Mouse (Mus musculus) heart, embryonic 14.5 days (tissue): ENCODE measurements around the gene Ezh2. TPM values are rescaled to one million over a fixed set of nuclear protein-coding genes. Genes with fewer than 3 reads are reported as not detected.
"Not testable (repeated sequence)": the region's sequence is repeated elsewhere in the genome, so short reads cannot be mapped to it uniquely, and the experiment has no call there.

Experiments
- ATAC-seq: fragments of 200-750 bp; cut with Nextera tagmentation; 2 replicates; pipeline ENCODE4 v1.8.0; 2017; ENCODE audit warnings: low read depth, moderate TSS enrichment; ENCODE audit not compliant: insufficient number of reproducible peaks, insufficient read depth, low FRiP score
- H3K27ac ChIP-seq, 2 experiments: fragments of 200-500 bp in 1 of 2; fragments of 300-500 bp in 1 of 2; sonication (generic) in 1 of 2; replicated peaks in 1 of 2; 2 replicates each; pipeline ENCODE4 v1.5.1; 2012 to 2014; ENCODE audit warnings: low read depth in 2 of 2, low read length in 2 of 2, control low read depth in 1 of 2, mild to moderate bottlenecking in 1 of 2, mixed read lengths in 1 of 2; ENCODE audit not compliant: control insufficient read depth in 1 of 2, insufficient read depth in 1 of 2
- H3K27me3 ChIP-seq: fragments of 300-500 bp; sonication (generic); 2 replicates; pipeline ENCODE4 v1.6.1; 2014; ENCODE audit warnings: mild to moderate bottlenecking, low read length, control low read depth; ENCODE audit not compliant: control insufficient read depth, insufficient read depth
- H3K36me3 ChIP-seq: fragments of 300-500 bp; sonication (generic); 2 replicates; pipeline ENCODE4 v1.6.1; 2014; ENCODE audit warnings: mild to moderate bottlenecking, control low read depth, low read length, mixed read lengths; ENCODE audit not compliant: control insufficient read depth, insufficient read depth
- H3K4me1 ChIP-seq, 2 experiments: fragments of 200-500 bp in 1 of 2; fragments of 300-500 bp in 1 of 2; sonication (generic) in 1 of 2; 2 replicates each; pipeline ENCODE4 v1.6.1; 2012 to 2014; ENCODE audit warnings: low read length in 2 of 2, control low read depth in 1 of 2, mixed read lengths in 1 of 2; ENCODE audit not compliant: control insufficient read depth in 2 of 2, insufficient read depth in 2 of 2
- H3K4me2 ChIP-seq: fragments of 300-500 bp; sonication (generic); 2 replicates; pipeline ENCODE4 v1.6.1; 2014; ENCODE audit warnings: mild to moderate bottlenecking, low read length
- H3K4me3 ChIP-seq, 2 experiments: fragments of 200-500 bp in 1 of 2; fragments of 300-500 bp in 1 of 2; sonication (generic) in 1 of 2; 2 replicates each; pipeline ENCODE4 v1.5.1; 2012 to 2014; ENCODE audit warnings: low read length in 2 of 2, mild to moderate bottlenecking in 2 of 2, control low read depth in 1 of 2, low read depth in 1 of 2, moderate library complexity in 1 of 2; ENCODE audit not compliant: control insufficient read depth in 1 of 2, insufficient read depth in 1 of 2
- H3K9ac ChIP-seq: fragments of 300-500 bp; sonication (generic); 2 replicates; pipeline ENCODE4 v1.6.1; 2014; ENCODE audit warnings: mild to moderate bottlenecking, low read length
- H3K9me3 ChIP-seq: fragments of 300-500 bp; sonication (generic); 2 replicates; pipeline ENCODE4 v1.6.1; 2016; ENCODE audit warnings: low read length, control low read depth; ENCODE audit not compliant: control insufficient read depth
- WGBS: fragments of 180-500 bp; shearing (Covaris S2); extraction: QIAGEN DNeasy Blood & Tissue Kit; methylation state at CpG from one replicate; pipeline ENCODE4 v1.1.7; 2014; 5-methylcytosine and 5-hydroxymethylcytosine counted together
- polyA plus RNA-seq: library from polyadenylated mRNA; unstranded; fragments of >200 nt; fragmentation: Nextera tagmentation; extraction: Ambion mirVana; gene quantifications from 2 replicates; pipeline ENCODE4 v1.2.1, GENCODE M21; 2014

Ezh2 gene
- polyA plus RNA-seq, 1 experiment from 2014 or later: 45.8 TPM

GRCm38 (mm10) chr6:47626976-47627375 lies 31.8 kb upstream of the Ezh2 start:
- WGBS: 85% methylated on average over 3 of the region's 3 CpGs
- H3K9me3 ChIP-seq, H3K4me3 ChIP-seq, H3K4me2 ChIP-seq, H3K27ac ChIP-seq, H3K27me3 ChIP-seq, H3K36me3 ChIP-seq, ATAC-seq, H3K4me1 ChIP-seq, H3K9ac ChIP-seq: not testable (repeated sequence)

GRCm38 (mm10) chr6:47621039-47621438 lies 25.9 kb upstream of the Ezh2 start:
- Histone ChIP-seq H3K9me3 (no peaks in the 10 kb centered on the region), H3K27ac (no peak overlapping the region), H3K4me1 (no peaks in the 10 kb centered on the region), H3K27me3 (no peaks in the 10 kb centered on the region), H3K4me3 (no peak overlapping the region), H3K9ac (no peak overlapping the region), H3K36me3 (no peaks in the 10 kb centered on the region), H3K4me2 (no peak overlapping the region)
- ATAC-seq: no peak
- WGBS: 80% methylated on average over 2 of the region's 2 CpGs

GRCm38 (mm10) chr6:47608306-47608705 lies 13.2 kb upstream of the Ezh2 start:
- H3K9ac ChIP-seq, H3K4me3 ChIP-seq, H3K4me1 ChIP-seq, ATAC-seq, H3K27me3 ChIP-seq, H3K4me2 ChIP-seq, H3K27ac ChIP-seq, H3K9me3 ChIP-seq, H3K36me3 ChIP-seq: not testable (repeated sequence)
- WGBS: 54% methylated on average over 5 of the region's 5 CpGs

GRCm38 (mm10) chr6:47601931-47602330 lies 6.8 kb upstream of the Ezh2 start:
- H3K27ac ChIP-seq: no peak overlapping the region
- no peak overlapping the region for H3K4me3 ChIP-seq
- H3K4me1 ChIP-seq: no peaks in the 10 kb centered on the region
- H3K4me2 ChIP-seq: no peak overlapping the region
- no peak overlapping the region for H3K9ac ChIP-seq
- H3K9me3 ChIP-seq: no peaks in the 10 kb centered on the region
- H3K36me3 ChIP-seq: no peaks in the 10 kb centered on the region
- WGBS: 73% methylated on average over 1 of the region's 1 CpGs
- no peaks in the 10 kb centered on the region for H3K27me3 ChIP-seq
- ATAC-seq: no peak

GRCm38 (mm10) chr6:47595696-47596095 lies 555 bp upstream of the Ezh2 start:
- ATAC-seq: no peak
- no peaks in the 10 kb centered on the region for H3K27me3 ChIP-seq
- peak overlapping the region; percentile 95 for H3K9ac ChIP-seq
- peaks cover 0 to 3% of the 10 kb centered on the region in 2 experiments; a peak in 1 of 4 replicates for H3K4me1 ChIP-seq
- no peaks in the 10 kb centered on the region for H3K36me3 ChIP-seq
- H3K27ac ChIP-seq: peak overlapping the region; percentile 92 to 98
- peak overlapping the region; percentile 82 for H3K4me2 ChIP-seq
- H3K9me3 ChIP-seq: no peaks in the 10 kb centered on the region
- H3K4me3 ChIP-seq: peak overlapping the region; percentile 57 to 84
- 6% methylated on average over 6 of the region's 6 CpGs for WGBS

- H3K36me3 ChIP-seq: no peaks in the 10 kb centered on the region
- H3K4me1 ChIP-seq: peaks cover 0 to 3% of the 10 kb centered on the region in 2 experiments; a peak in 1 of 4 replicates
- H3K4me3 ChIP-seq: peak overlapping the region; percentile 57 to 84
- no peaks in the 10 kb centered on the region for H3K27me3 ChIP-seq
- WGBS: under 1% methylated on average over 69 of the region's 74 CpGs
- peak; percentile 68 for ATAC-seq
- H3K27ac ChIP-seq: peak overlapping the region; percentile 87 to 98
- no peaks in the 10 kb centered on the region for H3K9me3 ChIP-seq
- H3K4me2 ChIP-seq: peak overlapping the region; percentile 82
- H3K9ac ChIP-seq: peak overlapping the region; percentile 95
Measured at GRCm38 (mm10) chr6:47594141-47594835, 853 bp downstream of the Ezh2 start.

GRCm38 (mm10) chr6:47593590-47593989 lies 1.6 kb downstream of the Ezh2 start:
- 12% methylated on average over 9 of the region's 9 CpGs for WGBS
- no peak for ATAC-seq
- peak overlapping the region; percentile 82 for H3K4me2 ChIP-seq
- H3K4me3 ChIP-seq: peak overlapping the region; percentile 57 to 84
- H3K27me3 ChIP-seq: no peaks in the 10 kb centered on the region
- H3K4me1 ChIP-seq: peaks cover 0 to 3% of the 10 kb centered on the region in 2 experiments; a peak in 1 of 4 replicates
- peak overlapping the region; percentile 87 to 98 for H3K27ac ChIP-seq
- H3K36me3 ChIP-seq: no peaks in the 10 kb centered on the region
- peak overlapping the region; percentile 95 for H3K9ac ChIP-seq
- no peaks in the 10 kb centered on the region for H3K9me3 ChIP-seq

GRCm38 (mm10) chr6:47587332-47587731 lies 7.8 kb downstream of the Ezh2 start:
- H3K27me3 ChIP-seq, H3K4me1 ChIP-seq, H3K4me3 ChIP-seq, H3K9ac ChIP-seq, H3K36me3 ChIP-seq, H3K4me2 ChIP-seq, H3K9me3 ChIP-seq, ATAC-seq, H3K27ac ChIP-seq: not testable (repeated sequence)
- 100% methylated on average over 2 of the region's 2 CpGs for WGBS
